Mouse (Mus musculus): ENCODE results near the gene Oasl1. TPM values are rescaled to one million over a fixed set of nuclear protein-coding genes. Genes with fewer than 3 reads are reported as not detected.

The Oasl1 gene
- total RNA-seq, 2 experiments from 2014 or later, result 0.74 to 1.2 TPM

DNA sequence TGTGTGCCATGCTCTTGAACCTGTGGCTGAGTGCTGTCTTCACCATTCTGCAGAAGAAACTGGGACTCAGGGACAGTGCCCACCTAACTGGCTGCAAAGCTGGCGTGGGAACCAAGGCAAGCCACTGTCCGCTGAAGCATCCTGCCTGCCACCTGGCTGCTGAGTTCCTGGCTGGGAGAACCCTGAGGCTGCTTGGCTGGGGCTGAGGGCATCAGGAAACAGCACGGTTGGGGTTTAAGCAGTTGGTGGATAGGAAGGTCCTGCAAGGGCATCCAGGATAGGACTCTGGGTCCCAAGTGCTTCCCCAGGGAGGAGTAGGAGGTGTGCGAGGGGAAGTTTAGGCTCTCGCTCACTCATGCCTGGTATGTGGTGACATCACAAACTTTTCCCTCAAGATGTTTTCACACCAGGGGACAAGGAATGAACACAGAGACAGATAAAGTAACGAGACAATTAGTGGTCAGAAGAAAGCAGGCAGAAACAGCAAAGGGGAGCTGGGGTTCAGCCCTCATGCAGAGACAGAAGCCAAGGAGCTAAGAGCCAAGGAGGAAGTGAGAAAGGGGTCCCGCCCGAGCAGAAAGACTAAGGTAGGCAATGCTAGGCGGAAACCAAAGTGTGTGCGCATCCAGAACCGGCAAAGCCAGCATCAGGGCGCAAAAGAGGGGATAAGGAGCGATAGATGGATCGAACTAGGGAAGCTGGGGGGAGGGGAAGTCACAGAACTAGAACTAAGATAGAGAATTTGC lies 44.7 kb downstream of the Oasl1 start:
- no peak for DNase-seq (ENCODE audit: low spot score in 2 of 2)

DNA sequence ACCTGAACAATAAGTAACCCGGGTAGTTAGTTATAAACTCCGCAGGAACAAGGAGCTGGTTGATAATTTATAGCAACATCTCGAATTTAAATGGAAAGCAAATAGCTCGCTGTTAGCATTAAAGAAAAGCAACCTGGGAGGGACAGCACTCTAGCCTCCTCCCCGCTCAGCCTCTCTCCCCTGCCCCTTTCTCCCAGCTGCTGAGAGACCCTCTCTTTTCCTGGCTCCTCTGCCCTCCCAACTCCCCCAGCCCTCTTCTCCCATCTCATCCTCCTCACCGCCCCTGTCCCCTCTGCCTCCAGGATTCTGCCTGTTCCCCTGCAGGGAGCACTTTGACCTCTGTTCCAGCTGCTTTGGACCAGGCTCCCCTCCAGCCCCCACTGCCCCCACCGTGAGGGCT lies 45.6 kb downstream of the Oasl1 start:
- no peak for DNase-seq (ENCODE audit: low spot score in 2 of 2)

DNA sequence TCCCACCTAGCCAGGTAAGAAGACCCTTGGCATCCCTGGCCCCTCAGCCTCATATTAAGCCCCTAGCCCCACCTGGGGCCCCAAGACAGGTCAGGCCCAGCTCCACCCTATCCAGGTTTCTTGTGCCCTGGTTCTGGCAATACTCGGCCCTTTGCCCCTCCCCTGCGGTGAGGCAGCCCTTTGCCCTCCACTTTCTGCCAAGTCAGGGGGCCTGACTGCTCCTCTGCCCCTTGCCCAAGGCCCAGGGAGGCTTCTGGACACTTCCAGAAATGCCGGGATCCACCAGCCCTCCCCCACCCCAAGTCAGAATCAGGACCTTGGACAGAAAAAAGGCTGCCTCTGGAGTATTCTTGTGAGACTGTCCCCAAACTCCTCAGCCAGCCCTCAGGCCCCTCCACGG lies 46.0 kb downstream of the Oasl1 start:
- no peak for DNase-seq (ENCODE audit: low spot score in 2 of 2)

DNA sequence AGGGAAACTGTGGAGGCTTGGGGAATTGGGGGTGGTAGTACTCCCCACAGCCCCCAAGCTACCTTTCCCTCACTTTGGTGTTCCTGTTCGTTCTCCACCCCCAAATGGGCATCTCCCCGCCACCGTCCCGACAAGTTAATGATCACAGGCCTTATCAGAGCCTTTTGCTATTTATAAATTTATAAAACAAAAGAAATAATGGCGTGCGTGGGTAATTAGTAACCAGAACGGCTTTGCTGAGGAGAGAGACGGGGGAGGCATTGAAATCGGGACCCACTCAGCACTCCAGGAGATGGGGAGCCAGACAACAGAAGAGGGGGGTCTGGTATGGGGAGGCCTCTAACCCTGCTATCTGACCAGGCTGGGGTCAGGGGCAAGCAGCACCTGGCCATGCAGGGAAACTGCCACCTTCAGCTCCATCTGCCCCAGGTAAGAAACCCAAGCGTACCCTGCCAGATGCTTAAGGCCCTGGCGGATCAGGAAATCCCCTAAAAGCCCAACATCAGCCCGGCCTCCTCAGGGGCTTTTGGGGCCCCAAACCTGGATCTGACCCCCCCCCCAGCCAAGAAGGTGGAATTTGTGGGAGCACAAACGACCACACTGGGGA lies 46.7 kb downstream of the Oasl1 start:
- DNase-seq (ENCODE audit: low spot score in 2 of 2), result no peak

DNA sequence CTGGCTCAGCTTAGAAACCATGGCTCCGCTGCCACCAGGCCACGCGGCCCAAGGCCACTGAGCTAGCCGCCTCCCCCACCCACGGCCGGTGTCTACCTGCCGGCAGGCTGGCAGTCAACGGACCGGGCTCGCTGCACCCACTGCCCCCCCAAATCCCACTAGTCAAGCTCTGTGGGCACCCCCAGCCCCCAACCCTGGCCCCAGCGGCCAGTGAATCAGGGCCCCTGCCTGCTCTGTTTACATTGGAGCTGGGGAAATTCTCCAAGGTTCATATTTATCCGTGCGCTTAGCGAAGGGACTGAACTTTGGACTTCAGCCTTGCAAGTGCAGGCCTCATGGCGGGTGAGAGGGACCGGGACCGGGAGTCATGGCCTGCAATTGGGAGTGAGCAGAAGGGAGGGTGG lies 47.8 kb downstream of the Oasl1 start, which contains the start of gene Hnf1a:
Gene Hnf1a (minus strand): TSS at position 271 of the 404 bp plus-strand sequence.
- DNase-seq (ENCODE audit: low spot score in 2 of 2), result no peak

DNA sequence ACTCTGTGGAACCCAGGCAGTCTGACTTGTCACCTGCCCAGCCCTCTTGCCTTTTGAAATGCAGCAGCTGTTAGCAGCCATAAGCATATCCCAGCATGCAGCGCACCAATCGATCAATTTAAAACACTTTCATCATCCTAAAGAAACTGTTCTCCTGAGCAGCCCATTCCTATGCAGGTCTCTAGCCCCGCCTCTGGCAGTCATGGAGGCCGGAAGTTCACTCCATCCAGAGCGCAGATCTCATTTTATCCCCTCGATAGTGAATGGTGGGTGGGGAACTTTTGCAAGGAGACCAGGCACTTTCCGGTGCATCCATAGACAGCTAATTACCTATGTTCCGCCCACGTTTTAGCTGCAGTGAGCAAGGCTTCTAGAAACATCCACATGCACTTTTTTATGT lies 49.2 kb downstream of the Oasl1 start:
- no peak for DNase-seq (ENCODE audit: low spot score in 2 of 2)

DNA sequence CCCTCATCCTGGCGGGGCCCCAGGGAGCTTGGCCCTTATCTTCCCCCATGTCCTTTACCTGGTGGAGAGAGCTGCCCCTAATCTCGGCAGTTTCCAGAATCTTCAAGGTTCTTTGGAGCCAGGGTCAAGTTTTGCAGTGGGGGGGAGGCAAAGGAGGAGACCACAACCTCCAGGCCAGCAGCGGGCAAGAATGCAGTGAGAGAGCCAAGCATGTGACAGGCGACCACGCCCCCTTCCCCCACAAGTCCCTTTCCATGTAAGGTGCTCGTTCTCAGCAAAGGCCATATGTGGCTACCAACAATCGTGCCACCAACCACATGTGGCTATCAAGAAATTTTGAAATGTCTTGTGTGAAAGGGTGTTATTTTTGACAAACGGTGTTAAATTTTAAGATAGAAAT lies 50.1 kb downstream of the Oasl1 start:
- no peak for DNase-seq (ENCODE audit: low spot score in 2 of 2)

DNA sequence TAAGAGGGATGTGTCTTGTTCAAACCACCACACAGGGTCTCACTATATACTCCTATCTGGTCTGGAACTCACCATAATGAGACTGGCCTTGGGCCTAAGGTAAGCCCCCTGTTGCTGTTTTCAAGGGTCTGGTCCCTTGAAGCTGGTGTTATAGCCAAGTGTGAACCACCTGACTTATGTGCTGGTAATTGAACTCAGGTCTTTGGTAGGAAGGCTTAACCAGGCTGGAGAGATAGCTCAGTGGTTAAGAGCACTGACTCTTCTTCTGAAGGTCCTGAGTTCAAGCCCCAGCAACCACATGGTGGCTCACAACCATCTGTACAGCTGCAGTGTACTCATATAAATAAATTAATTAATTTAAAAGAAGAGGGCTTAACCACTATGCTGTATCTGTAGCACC lies 53.9 kb downstream of the Oasl1 start:
- no peak for DNase-seq (ENCODE audit: low spot score in 2 of 2)

DNA sequence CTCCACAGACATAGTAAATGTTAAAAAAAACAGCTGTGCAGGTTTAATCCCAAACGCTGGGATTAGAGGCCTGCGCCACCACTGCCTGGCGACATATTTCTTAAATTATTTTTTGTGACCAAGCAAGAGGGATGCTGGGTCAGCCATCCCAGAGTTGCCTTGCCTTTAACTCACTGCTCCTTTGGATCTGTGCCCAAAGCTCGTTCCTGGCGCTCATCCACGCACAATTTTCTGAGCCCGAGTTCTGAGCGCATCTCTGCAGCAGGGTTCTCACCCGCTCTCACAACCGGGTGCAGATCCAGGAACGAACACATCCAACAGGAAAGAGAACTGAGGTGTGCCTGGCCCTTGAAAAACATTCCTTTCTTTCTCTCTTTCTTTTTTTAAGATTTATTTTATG lies 55.4 kb downstream of the Oasl1 start:
- no peak for DNase-seq (ENCODE audit: low spot score in 2 of 2)

DNA sequence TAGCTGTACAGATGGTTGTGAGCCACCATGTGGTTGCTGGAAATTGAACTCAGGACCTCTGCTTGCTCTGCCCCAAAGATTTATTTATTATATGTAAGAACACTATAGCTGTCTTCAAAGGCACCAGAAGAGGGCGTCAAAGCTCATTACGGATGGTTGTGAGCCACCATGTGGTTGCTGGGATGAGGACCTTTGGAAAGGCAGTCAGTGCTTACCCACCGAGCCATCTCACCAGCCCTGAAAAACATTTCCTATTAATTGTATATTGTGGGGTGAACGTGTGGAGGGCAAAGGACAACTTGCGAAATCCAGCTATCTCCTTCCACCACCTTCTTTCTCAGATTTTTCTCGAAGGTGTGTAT lies 55.8 kb downstream of the Oasl1 start:
- DNase-seq (ENCODE audit: low spot score in 2 of 2), result no peak

DNA sequence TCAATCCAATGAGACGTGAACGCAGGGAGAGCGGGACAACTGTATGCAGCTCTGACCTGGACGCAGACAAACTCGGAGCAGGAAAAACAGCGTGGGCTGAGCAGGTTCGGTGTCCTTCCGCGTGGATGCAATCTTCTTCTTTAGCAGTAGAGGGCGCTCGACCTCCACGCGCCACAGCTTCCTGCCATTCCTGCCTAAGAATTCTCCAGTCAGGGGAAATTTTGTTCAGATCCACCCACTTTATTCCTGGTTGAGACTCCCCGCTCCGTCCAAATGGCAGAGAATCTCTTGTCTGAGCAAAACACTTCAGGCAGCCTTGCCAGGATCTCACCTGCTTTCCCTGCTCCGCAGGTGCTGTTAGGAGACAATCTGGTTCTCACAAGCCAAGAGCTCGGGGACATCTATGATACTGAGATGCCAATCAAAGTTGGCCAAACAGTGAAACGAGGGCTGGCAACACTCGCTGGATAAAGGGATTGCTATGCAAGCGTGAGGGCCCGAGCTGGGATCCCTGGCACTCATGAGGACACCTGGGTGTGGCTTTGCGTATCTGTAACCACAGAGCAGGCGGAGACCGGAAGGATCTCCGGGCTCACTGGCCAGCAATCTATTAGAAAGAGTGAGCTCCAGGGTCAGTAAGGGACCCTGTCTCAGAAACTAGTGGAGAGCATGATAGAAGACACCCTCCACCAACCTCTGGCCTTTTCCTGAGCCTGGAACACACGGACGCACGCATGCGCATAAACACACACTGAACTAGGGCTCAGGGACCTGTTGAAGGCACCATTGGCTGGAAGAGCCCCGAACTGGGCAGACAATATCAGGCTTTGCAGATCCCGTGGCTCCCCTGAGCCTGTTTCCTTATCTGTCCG lies 56.4 kb downstream of the Oasl1 start:
- peak; percentile 68 to 71 for DNase-seq (ENCODE audit: low spot score in 2 of 2)

DNA sequence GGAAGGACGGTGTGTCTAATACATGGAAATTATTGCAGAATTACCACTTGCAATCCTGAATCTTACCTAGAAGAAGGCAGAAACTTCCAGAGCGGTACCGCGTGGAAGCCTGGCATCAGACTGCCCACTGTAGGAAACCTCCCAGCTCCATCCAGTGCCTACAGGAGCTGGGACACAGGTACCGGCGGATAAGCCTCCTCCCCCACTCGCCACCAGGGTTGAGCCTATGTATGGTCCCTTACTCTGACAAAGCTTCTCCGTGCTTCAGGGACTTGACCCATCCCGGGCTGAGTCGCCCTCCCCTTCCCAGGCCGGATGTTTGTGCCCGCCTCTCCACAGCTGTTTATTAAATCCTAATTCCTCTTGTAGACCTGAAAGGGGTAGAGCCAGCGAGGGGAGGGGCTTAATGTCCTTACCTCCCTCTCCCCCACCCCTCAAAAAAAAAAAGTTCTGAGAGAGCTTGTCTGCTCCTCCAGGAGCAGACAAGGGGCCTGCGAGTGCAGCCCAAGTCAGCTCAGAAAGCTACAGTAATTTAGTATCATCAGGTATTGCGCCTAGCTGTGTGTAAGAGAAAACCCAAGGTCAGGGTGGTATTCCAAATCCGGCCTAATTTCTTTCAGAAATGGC lies 57.2 kb downstream of the Oasl1 start:
- no peak for DNase-seq (ENCODE audit: low spot score in 2 of 2)

DNA sequence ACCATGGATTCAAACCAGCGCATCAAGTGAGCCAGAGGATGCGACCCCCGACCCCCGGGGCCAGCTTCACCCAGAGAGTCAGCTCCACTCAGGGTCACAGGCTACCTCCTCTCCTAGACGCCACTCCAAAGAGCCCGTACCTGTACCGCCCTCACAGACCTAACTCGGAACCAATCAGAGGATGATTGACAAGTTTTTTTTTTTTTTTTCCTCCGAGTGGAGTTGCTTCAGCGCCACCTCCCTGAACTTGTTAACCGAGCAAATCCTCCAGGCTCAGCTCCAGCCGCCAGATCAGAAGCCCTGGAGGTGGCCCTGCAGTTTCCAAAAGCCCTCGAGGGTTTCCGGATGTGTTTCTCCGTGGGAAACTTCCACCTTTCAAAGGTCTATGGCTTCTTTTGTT lies 59.0 kb downstream of the Oasl1 start:
- no peak for DNase-seq (ENCODE audit: low spot score in 2 of 2)

DNA sequence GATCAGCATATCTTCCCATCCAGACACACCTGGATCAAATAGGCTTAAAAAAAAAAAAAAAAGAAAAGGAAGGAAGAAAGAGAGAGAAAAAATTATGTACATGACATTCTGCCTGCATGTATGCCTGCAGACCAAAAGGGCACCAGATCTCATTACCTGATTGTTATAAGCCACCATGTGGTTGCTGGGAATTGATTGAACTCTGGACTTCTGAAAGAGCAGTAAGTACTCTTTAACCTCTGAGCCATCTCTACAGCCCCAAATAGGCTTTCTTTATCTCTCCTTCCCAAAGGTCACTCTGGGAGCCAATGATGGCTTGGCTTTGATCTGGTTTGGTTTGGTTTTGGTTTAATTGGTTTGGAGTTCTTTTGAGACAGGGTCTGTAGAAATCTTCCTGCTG lies 62.0 kb downstream of the Oasl1 start:
- DNase-seq (ENCODE audit: low spot score in 2 of 2), result no peak

Other genes starting within 250 kb of the Oasl1 start
- 10 to 100 TPM; 40.7 to 49.2 TPM for gene Gltp, start 232.3 kb upstream of the Oasl1 start, total RNA-seq (2021)
- gene Tchp, start 215.5 kb upstream of the Oasl1 start, total RNA-seq (2021), result 1 to 10 TPM; 7.1 to 8.5 TPM
- gene Ankrd13a, start 148.6 kb upstream of the Oasl1 start, total RNA-seq (2021), result 10 to 100 TPM; 72.6 to 82.7 TPM
- 10 to 100 TPM; 33.8 to 36.8 TPM for gene Git2, start 147.7 kb upstream of the Oasl1 start, total RNA-seq (2021)
- gene 1500011B03Rik, start 99.8 kb upstream of the Oasl1 start, total RNA-seq (2021), result 10 to 100 TPM; 27.9 to 38.5 TPM
- not detected for gene 4930519G04Rik, start 69.6 kb upstream of the Oasl1 start, total RNA-seq (2021)
- not detected for gene Gm9936, start 64.6 kb upstream of the Oasl1 start, total RNA-seq (2021)
- gene Oasl2, start 26.3 kb upstream of the Oasl1 start, total RNA-seq (2021), result 10 to 100 TPM in 1 of 2 experiments, 1 to 10 TPM in 1; 9.9 to 10.4 TPM
- gene 2210016L21Rik, start 18.9 kb downstream of the Oasl1 start, total RNA-seq (2021), result 10 to 100 TPM; 36.7 to 39.0 TPM
- gene Hnf1a, start 47.9 kb downstream of the Oasl1 start, total RNA-seq (2021), result not detected
- gene Sppl3, start 87.9 kb downstream of the Oasl1 start, total RNA-seq (2021), result 10 to 100 TPM; 40.0 to 44.0 TPM
- not detected for gene Gm10401, start 175.1 kb downstream of the Oasl1 start, total RNA-seq (2021)
- gene Acads, start 196.1 kb downstream of the Oasl1 start, total RNA-seq (2021), result 100 to 1,000 TPM; 211 to 251 TPM
- gene Unc119b, start 211.7 kb downstream of the Oasl1 start, total RNA-seq (2021), result 10 to 100 TPM; 36.6 to 46.1 TPM
- 100 to 1,000 TPM; 173 to 221 TPM for gene Mlec, start 234.9 kb downstream of the Oasl1 start, total RNA-seq (2021)